Mouse (Mus musculus) midbrain, embryonic 15.5 days (tissue): ENCODE results near the gene Tubgcp5. TPM values are rescaled to one million over a fixed set of nuclear protein-coding genes. Genes with fewer than 3 reads are reported as not detected.
A peak's percentile ranks its signal among the peaks of the same experiment; 100 is the strongest.

Experiments used
- ATAC-seq: fragments of 200-750 bp; cut with Nextera tagmentation; replicated peaks from 2 replicates; pipeline ENCODE4 v1.8.0; 2017; ENCODE audit warnings: moderate TSS enrichment
- H3K27ac ChIP-seq: fragments of 300-500 bp; sonication (generic); 2 replicates; pipeline ENCODE4 v1.5.1; 2015; ENCODE audit warnings: mild to moderate bottlenecking, inconsistent platforms
- H3K27me3 ChIP-seq: fragments of 300-500 bp; sonication (generic); replicated peaks from 2 replicates; pipeline ENCODE4 v1.6.1; 2015; ENCODE audit warnings: inconsistent platforms
- H3K36me3 ChIP-seq: fragments of 300-500 bp; sonication (generic); replicated peaks from 2 replicates; pipeline ENCODE4 v1.6.1; 2015; ENCODE audit warnings: inconsistent platforms
- H3K4me1 ChIP-seq: fragments of 300-500 bp; sonication (generic); 2 replicates; pipeline ENCODE4 v1.6.1; 2015; ENCODE audit warnings: inconsistent platforms
- H3K4me2 ChIP-seq: fragments of 300-500 bp; sonication (generic); 2 replicates; pipeline ENCODE4 v1.6.1; 2015; ENCODE audit warnings: inconsistent platforms, mild to moderate bottlenecking, moderate library complexity
- H3K4me3 ChIP-seq: fragments of 300-500 bp; sonication (generic); 2 replicates; pipeline ENCODE4 v1.5.1; 2015; ENCODE audit warnings: mild to moderate bottlenecking, inconsistent platforms
- H3K9ac ChIP-seq: fragments of 300-500 bp; sonication (generic); 2 replicates; pipeline ENCODE4 v1.6.1; 2015; ENCODE audit warnings: mild to moderate bottlenecking, inconsistent platforms
- H3K9me3 ChIP-seq: fragments of 300-500 bp; sonication (generic); 2 replicates; pipeline ENCODE4 v1.6.1; 2016; ENCODE audit warnings: inconsistent platforms
- WGBS: fragments of 180-500 bp; shearing (Covaris S2); methylation state at CpG from one replicate; pipeline ENCODE4 v1.1.7; 2015; ENCODE audit warnings: mixed read lengths; 5-methylcytosine and 5-hydroxymethylcytosine counted together
- polyA plus RNA-seq: library from polyadenylated mRNA; unstranded; fragments of >200 nt; fragmentation: Nextera tagmentation; extraction: Ambion mirVana; gene quantifications from 2 replicates; pipeline ENCODE4 v1.2.1, GENCODE M21; 2015

Gene Tubgcp5
- polyA plus RNA-seq, 1 experiment from 2014 or later: 42.9 TPM

- no peaks in the 10 kb centered on the region for H3K9me3 ChIP-seq
- no peak overlapping the region for H3K27ac ChIP-seq
- H3K27me3 ChIP-seq: no peaks in the 10 kb centered on the region
- no peak for ATAC-seq
- H3K9ac ChIP-seq: no peak overlapping the region
- no peaks in the 10 kb centered on the region for H3K36me3 ChIP-seq
- 78% methylated on average over 2 of the region's 2 CpGs for WGBS
- H3K4me1 ChIP-seq: no peaks in the 10 kb centered on the region
- H3K4me3 ChIP-seq: no peak overlapping the region
- H3K4me2 ChIP-seq: no peak overlapping the region
Measured at GRCm38 (mm10) chr7:55857729-55858128, 63.8 kb downstream of the Tubgcp5 start.

GRCm38 (mm10) chr7:55858836-55859517 lies 65.0 kb downstream of the Tubgcp5 start:
- no peak for ATAC-seq
- no peak overlapping the region for H3K9ac ChIP-seq
- H3K4me3 ChIP-seq: no peak overlapping the region
- no peaks in the 10 kb centered on the region for H3K9me3 ChIP-seq
- H3K4me2 ChIP-seq: no peak overlapping the region
- no peaks in the 10 kb centered on the region for H3K4me1 ChIP-seq
- H3K27me3 ChIP-seq: no peaks in the 10 kb centered on the region
- 91% methylated on average over 3 of the region's 3 CpGs for WGBS
- no peaks in the 10 kb centered on the region for H3K36me3 ChIP-seq
- H3K27ac ChIP-seq: no peak overlapping the region

GRCm38 (mm10) chr7:55859518-55859872 lies 65.5 kb downstream of the Tubgcp5 start:
- H3K4me1 ChIP-seq: no peaks in the 10 kb centered on the region
- no peaks in the 10 kb centered on the region for H3K27me3 ChIP-seq
- H3K36me3 ChIP-seq: no peaks in the 10 kb centered on the region
- no peak overlapping the region for H3K4me3 ChIP-seq
- no peak overlapping the region for H3K27ac ChIP-seq
- H3K9ac ChIP-seq: no peak overlapping the region
- WGBS: 83% methylated on average over 2 of the region's 2 CpGs
- no peak for ATAC-seq
- no peaks in the 10 kb centered on the region for H3K9me3 ChIP-seq
- H3K4me2 ChIP-seq: no peak overlapping the region

GRCm38 (mm10) chr7:55859956-55860355 lies 66.0 kb downstream of the Tubgcp5 start:
- no peaks in the 10 kb centered on the region for H3K9me3 ChIP-seq
- H3K4me3 ChIP-seq: no peak overlapping the region
- no peak overlapping the region for H3K4me2 ChIP-seq
- H3K27ac ChIP-seq: no peak overlapping the region
- H3K9ac ChIP-seq: no peak overlapping the region
- no peak for ATAC-seq
- WGBS: 79% methylated on average over 6 of the region's 6 CpGs
- H3K27me3 ChIP-seq: no peaks in the 10 kb centered on the region
- no peaks in the 10 kb centered on the region for H3K4me1 ChIP-seq
- H3K36me3 ChIP-seq: no peaks in the 10 kb centered on the region

GRCm38 (mm10) chr7:55861175-55861574 lies 67.2 kb downstream of the Tubgcp5 start:
- 95% methylated on average over 4 of the region's 4 CpGs for WGBS
- Histone ChIP-seq H3K4me3 (no peak overlapping the region), H3K9me3 (no peaks in the 10 kb centered on the region), H3K27me3 (no peaks in the 10 kb centered on the region), H3K9ac (no peak overlapping the region), H3K27ac (no peak overlapping the region), H3K4me2 (no peak overlapping the region), H3K4me1 (no peaks in the 10 kb centered on the region), H3K36me3 (no peaks in the 10 kb centered on the region)
- no peak for ATAC-seq

GRCm38 (mm10) chr7:55865044-55865443 lies 71.1 kb downstream of the Tubgcp5 start:
- Histone ChIP-seq H3K9me3 (no peaks in the 10 kb centered on the region), H3K27ac (no peak overlapping the region), H3K9ac (no peak overlapping the region), H3K4me1 (0 out of 2 replicates have a peak, but pooled peaks cover 4% of the 10 kb centered on the region), H3K4me2 (no peak overlapping the region), H3K27me3 (no peaks in the 10 kb centered on the region), H3K36me3 (no peaks in the 10 kb centered on the region), H3K4me3 (no peak overlapping the region)
- no peak for ATAC-seq

- WGBS: 82% methylated on average over 8 of the region's 8 CpGs
- no peak overlapping the region for H3K9ac ChIP-seq
- H3K27ac ChIP-seq: no peak overlapping the region
- 0 out of 2 replicates have a peak, but pooled peaks cover 4% of the 10 kb centered on the region for H3K4me1 ChIP-seq
- H3K27me3 ChIP-seq: no peaks in the 10 kb centered on the region
- no peak overlapping the region for H3K4me2 ChIP-seq
- no peak overlapping the region for H3K4me3 ChIP-seq
- ATAC-seq: no peak
- no peaks in the 10 kb centered on the region for H3K9me3 ChIP-seq
- H3K36me3 ChIP-seq: no peaks in the 10 kb centered on the region
Measured at GRCm38 (mm10) chr7:55865750-55866416, 71.9 kb downstream of the Tubgcp5 start.

GRCm38 (mm10) chr7:55868247-55868646 lies 74.3 kb downstream of the Tubgcp5 start:
- Histone ChIP-seq H3K4me2 (no peak overlapping the region), H3K27me3 (no peaks in the 10 kb centered on the region), H3K4me1 (0 out of 2 replicates have a peak, but pooled peaks cover 4% of the 10 kb centered on the region), H3K36me3 (no peaks in the 10 kb centered on the region; the same call in 1 of the 2 replicates), H3K4me3 (no peak overlapping the region), H3K9ac (no peak overlapping the region), H3K27ac (no peak overlapping the region), H3K9me3 (no peaks in the 10 kb centered on the region)
- ATAC-seq: no peak
- 81% methylated on average over 7 of the region's 7 CpGs for WGBS

GRCm38 (mm10) chr7:55869220-55869619 lies 75.3 kb downstream of the Tubgcp5 start:
- no peak for ATAC-seq
- WGBS: 74% methylated on average over 3 of the region's 3 CpGs

GRCm38 (mm10) chr7:55870340-55871020 lies 76.5 kb downstream of the Tubgcp5 start:
- no peak overlapping the region for H3K4me2 ChIP-seq
- WGBS: 91% methylated on average over 6 of the region's 6 CpGs
- H3K9me3 ChIP-seq: no peaks in the 10 kb centered on the region
- H3K27me3 ChIP-seq: no peaks in the 10 kb centered on the region
- no peak overlapping the region for H3K27ac ChIP-seq
- no peak overlapping the region for H3K4me3 ChIP-seq
- H3K4me1 ChIP-seq: 0 out of 2 replicates have a peak, but pooled peaks cover 4% of the 10 kb centered on the region
- peaks cover 14% of the 10 kb centered on the region for H3K36me3 ChIP-seq
- H3K9ac ChIP-seq: no peak overlapping the region
- no peak for ATAC-seq

More at GRCm38 (mm10) chr7:55869220-55869619, 75.3 kb downstream of the Tubgcp5 start:
- Histone ChIP-seq H3K36me3 (peaks cover 6% of the 10 kb centered on the region), H3K4me2 (no peak overlapping the region), H3K4me3 (no peak overlapping the region), H3K9ac (no peak overlapping the region), H3K4me1 (0 out of 2 replicates have a peak, but pooled peaks cover 4% of the 10 kb centered on the region), H3K27me3 (no peaks in the 10 kb centered on the region), H3K9me3 (no peaks in the 10 kb centered on the region), H3K27ac (no peak overlapping the region)

GRCm38 (mm10) chr7:55871476-55871875 lies 77.5 kb downstream of the Tubgcp5 start:
- peaks cover 19% of the 10 kb centered on the region for H3K36me3 ChIP-seq
- H3K4me2 ChIP-seq: no peak overlapping the region
- H3K9me3 ChIP-seq: no peaks in the 10 kb centered on the region
- WGBS: 74% methylated on average over 5 of the region's 5 CpGs
- no peak overlapping the region for H3K27ac ChIP-seq
- H3K27me3 ChIP-seq: no peaks in the 10 kb centered on the region
- H3K4me1 ChIP-seq: 0 out of 2 replicates have a peak, but pooled peaks cover 4% of the 10 kb centered on the region
- ATAC-seq: 0 out of 2 replicates have a peak, but pooled peaks have one; percentile 39
- no peak overlapping the region for H3K4me3 ChIP-seq
- H3K9ac ChIP-seq: no peak overlapping the region

- Histone ChIP-seq H3K36me3 (peaks cover 34% of the 10 kb centered on the region), H3K9ac (no peak overlapping the region), H3K27me3 (no peaks in the 10 kb centered on the region), H3K4me2 (no peak overlapping the region), H3K4me3 (no peak overlapping the region), H3K4me1 (no peaks in the 10 kb centered on the region), H3K9me3 (no peaks in the 10 kb centered on the region), H3K27ac (no peak overlapping the region)
- no peak for ATAC-seq
- 86% methylated on average over 7 of the region's 7 CpGs for WGBS
Measured at GRCm38 (mm10) chr7:55874703-55875102, 80.7 kb downstream of the Tubgcp5 start.
